Mouse (Mus musculus) erythroblast, embryonic 14.5 days (primary cell): ENCODE results near the gene Gid4.

Experiments
- GATA1 ChIP-seq: IDR thresholded peaks from 2 replicates; pipeline ENCODE4 v1.6.1; 2012; ENCODE audit warnings: low read length, inconsistent platforms, mixed read lengths
- TAL1 ChIP-seq: IDR thresholded peaks from 3 replicates; pipeline ENCODE4 v1.6.1; 2012; ENCODE audit warnings: low read length, inconsistent platforms, mixed read lengths

DNA sequence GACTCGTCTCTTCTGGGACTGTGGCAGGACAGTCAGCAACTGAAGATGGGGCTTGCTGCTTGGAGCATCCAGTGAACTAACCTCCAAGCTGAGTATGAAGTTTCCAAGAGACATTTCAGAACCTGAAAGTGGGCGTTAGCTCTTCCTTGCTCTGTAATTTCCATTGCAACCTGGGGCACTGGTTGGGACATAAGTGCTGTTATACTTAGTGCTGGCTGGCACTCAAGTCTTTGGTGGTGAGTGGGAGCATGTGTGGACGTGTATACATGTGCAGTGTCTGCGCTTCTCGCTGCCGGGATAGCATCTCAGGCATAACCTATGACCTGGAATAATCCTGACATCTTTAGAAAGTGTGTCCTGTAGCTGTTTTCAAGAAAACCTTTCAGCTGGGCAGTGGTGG, 25.6 kb upstream of the Gid4 start:
- TF ChIP-seq GATA1: no peak
- no peak for TF ChIP-seq TAL1
